Mouse (Mus musculus) embryonic facial prominence, embryonic 15.5 days (tissue): Measurements from ENCODE around the gene Naa35. TPM values are rescaled to one million over a fixed set of nuclear protein-coding genes. Genes with fewer than 3 reads are reported as not detected.

Experiments
- ATAC-seq: fragments of 200-750 bp; cut with Nextera tagmentation; 2 replicates; pipeline ENCODE4 v1.8.0; 2017; ENCODE audit warnings: low read depth, moderate TSS enrichment; ENCODE audit not compliant: insufficient number of reproducible peaks, low FRiP score, low TSS enrichment
- H3K27ac ChIP-seq: fragments of 300-500 bp; sonication (generic); replicated peaks from 2 replicates; pipeline ENCODE4 v1.5.1; 2015; ENCODE audit warnings: mild to moderate bottlenecking, inconsistent platforms
- H3K27me3 ChIP-seq: fragments of 300-500 bp; sonication (generic); 2 replicates; pipeline ENCODE4 v1.6.1; 2015; ENCODE audit warnings: inconsistent platforms
- H3K36me3 ChIP-seq: fragments of 300-500 bp; sonication (generic); 2 replicates; pipeline ENCODE4 v1.6.1; 2015; ENCODE audit warnings: mild to moderate bottlenecking, inconsistent platforms
- H3K4me1 ChIP-seq: fragments of 300-500 bp; sonication (generic); 2 replicates; pipeline ENCODE4 v1.6.1; 2015; ENCODE audit warnings: inconsistent platforms
- H3K4me2 ChIP-seq: fragments of 300-500 bp; sonication (generic); replicated peaks from 2 replicates; pipeline ENCODE4 v1.6.1; 2015; ENCODE audit warnings: mild to moderate bottlenecking, inconsistent platforms
- H3K4me3 ChIP-seq: fragments of 300-500 bp; sonication (generic); replicated peaks from 2 replicates; pipeline ENCODE4 v1.5.1; 2015; ENCODE audit warnings: mild to moderate bottlenecking, inconsistent platforms
- H3K9ac ChIP-seq: fragments of 300-500 bp; sonication (generic); 2 replicates; pipeline ENCODE4 v1.6.1; 2015; ENCODE audit warnings: inconsistent platforms
- H3K9me3 ChIP-seq: fragments of 300-500 bp; sonication (generic); replicated peaks from 2 replicates; pipeline ENCODE4 v1.6.1; 2016; ENCODE audit warnings: inconsistent platforms
- WGBS: fragments of 180-500 bp; shearing (Covaris S2); methylation state at CpG from one replicate; pipeline ENCODE4 v1.1.7; 2015; 5-methylcytosine and 5-hydroxymethylcytosine counted together
- polyA plus RNA-seq: library from polyadenylated mRNA; unstranded; fragments of >200 nt; fragmentation: Nextera tagmentation; extraction: Ambion mirVana; gene quantifications from 2 replicates; pipeline ENCODE4 v1.2.1, GENCODE M21; 2015

The Naa35 gene
- polyA plus RNA-seq, 1 experiment from 2014 or later, result 92.9 TPM

- Histone ChIP-seq H3K36me3 (no peaks in the 10 kb centered on the region), H3K27ac (no peak overlapping the region), H3K9ac (no peak overlapping the region), H3K4me3 (no peak overlapping the region), H3K4me2 (no peak overlapping the region), H3K27me3 (no peaks in the 10 kb centered on the region), H3K4me1 (peaks cover 24% of the 10 kb centered on the region), H3K9me3 (no peaks in the 10 kb centered on the region)
- ATAC-seq, result no peak
- 93% methylated on average over 15 of the region's 15 CpGs for WGBS
Measured at GRCm38 (mm10) chr13:59655718-59656315, 70.8 kb downstream of the Naa35 start.

DNA sequence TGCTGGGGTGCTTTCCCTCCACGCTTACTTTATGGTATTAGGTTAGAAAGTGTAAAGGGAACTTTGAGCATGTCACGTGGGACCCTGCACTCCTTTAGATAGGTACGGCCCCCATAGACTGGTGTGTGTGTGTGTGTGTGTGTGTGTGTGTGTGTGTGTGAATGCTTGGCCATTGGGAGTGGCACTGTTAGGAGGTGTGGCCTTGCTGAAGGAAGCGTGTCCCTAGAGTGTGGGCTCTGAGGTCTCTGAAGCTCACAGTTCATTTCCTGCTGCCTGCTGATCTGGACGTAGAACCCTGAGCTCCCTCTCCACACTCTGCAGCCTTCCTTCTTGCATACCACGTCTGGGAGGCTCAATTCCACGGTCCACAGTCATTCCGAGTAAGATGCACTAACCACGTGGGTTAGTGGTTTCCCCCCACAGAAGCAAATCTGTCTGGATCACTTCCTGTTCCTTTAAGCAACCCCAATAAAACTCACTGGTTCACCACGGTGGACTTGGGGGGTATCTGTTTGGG, 71.3 kb downstream of the Naa35 start:
- Histone ChIP-seq H3K36me3 (no peaks in the 10 kb centered on the region), H3K4me1 (peaks cover 19% of the 10 kb centered on the region), H3K9me3 (no peaks in the 10 kb centered on the region), H3K27me3 (no peaks in the 10 kb centered on the region), H3K4me2 (no peak overlapping the region), H3K4me3 (no peak overlapping the region), H3K9ac (no peak overlapping the region), H3K27ac (0 out of 2 replicates have a peak overlapping the region, but pooled peaks have one; percentile 1)
- ATAC-seq, result 0 out of 2 replicates have a peak, but pooled peaks have one; percentile 25
- 62% methylated on average over 10 of the region's 10 CpGs for WGBS

GRCm38 (mm10) chr13:59656975-59657388, 71.9 kb downstream of the Naa35 start:
- 0 out of 2 replicates have a peak overlapping the region, but pooled peaks have one; percentile 13 for H3K27ac ChIP-seq
- H3K4me2 ChIP-seq, result no peak overlapping the region
- no peaks in the 10 kb centered on the region for H3K27me3 ChIP-seq
- H3K9me3 ChIP-seq, result no peaks in the 10 kb centered on the region
- 50% methylated on average over 4 of the region's 4 CpGs for WGBS
- no peak for ATAC-seq
- no peak overlapping the region for H3K4me3 ChIP-seq
- H3K9ac ChIP-seq, result no peak overlapping the region
- H3K4me1 ChIP-seq, result peaks cover 18% of the 10 kb centered on the region
- no peaks in the 10 kb centered on the region for H3K36me3 ChIP-seq

DNA sequence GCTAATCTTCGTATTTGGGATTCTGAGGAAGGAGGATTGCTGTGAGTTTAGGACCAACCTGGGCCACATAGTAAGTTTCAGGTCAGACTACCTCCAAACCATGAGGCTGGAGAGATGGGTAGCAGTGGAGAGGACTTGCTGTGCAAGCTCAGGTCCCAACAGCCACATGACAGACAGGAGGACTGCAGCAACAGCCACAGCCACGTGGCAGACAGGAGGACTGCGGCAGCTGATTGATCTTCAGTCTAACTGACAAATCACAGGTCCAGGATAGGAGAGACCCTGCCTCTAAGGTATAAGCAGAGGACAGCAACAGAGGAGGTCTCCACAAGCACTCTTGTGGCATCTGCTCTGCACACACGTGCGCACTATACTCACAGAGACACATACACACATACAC, 72.7 kb downstream of the Naa35 start:
- H3K9me3 ChIP-seq, result no peaks in the 10 kb centered on the region

DNA sequence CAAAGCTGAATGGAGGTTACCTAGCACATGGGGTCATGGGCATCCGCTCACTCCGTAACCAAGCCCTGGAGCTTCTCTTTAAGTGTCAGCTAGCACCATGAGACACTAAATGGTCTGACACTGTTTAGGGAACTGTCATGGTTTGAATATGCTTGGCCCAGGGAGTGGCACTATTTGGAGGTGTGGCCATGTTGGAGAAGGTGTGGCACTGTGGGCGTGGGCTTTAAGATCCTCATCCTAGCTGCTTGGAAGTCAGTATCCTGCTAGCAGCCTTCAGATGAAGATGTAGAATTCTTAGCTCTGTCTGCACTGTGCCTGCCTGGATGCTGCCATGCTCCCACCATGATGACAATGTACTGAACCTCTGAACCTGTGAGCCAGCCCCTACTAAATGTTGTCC, 75.3 kb downstream of the Naa35 start:
- 95% methylated on average over 3 of the region's 3 CpGs for WGBS
- Histone ChIP-seq H3K9ac (no peak overlapping the region), H3K4me2 (no peak overlapping the region), H3K4me3 (no peak overlapping the region), H3K27me3 (no peaks in the 10 kb centered on the region), H3K36me3 (peaks cover 13% of the 10 kb centered on the region; the same call in 1 of the 2 replicates), H3K27ac (no peak overlapping the region), H3K4me1 (0 out of 2 replicates have a peak, but pooled peaks cover 4% of the 10 kb centered on the region), H3K9me3 (no peaks in the 10 kb centered on the region)
- no peak for ATAC-seq

More for the DNA sequence above, 72.7 kb downstream of the Naa35 start:
- no peaks in the 10 kb centered on the region for H3K36me3 ChIP-seq
- H3K4me2 ChIP-seq, result no peak overlapping the region
- peaks cover 13% of the 10 kb centered on the region; the same call in 1 of the 2 replicates for H3K4me1 ChIP-seq
- no peak overlapping the region for H3K4me3 ChIP-seq
- no peak overlapping the region for H3K27ac ChIP-seq
- H3K9ac ChIP-seq, result no peak overlapping the region
- ATAC-seq, result no peak
- 82% methylated on average over 5 of the region's 5 CpGs for WGBS
- no peaks in the 10 kb centered on the region for H3K27me3 ChIP-seq

GRCm38 (mm10) chr13:59661387-59661786, 76.3 kb downstream of the Naa35 start:
- no peak overlapping the region for H3K4me2 ChIP-seq
- no peak overlapping the region for H3K9ac ChIP-seq
- H3K4me1 ChIP-seq, result 0 out of 2 replicates have a peak, but pooled peaks cover 4% of the 10 kb centered on the region
- no peaks in the 10 kb centered on the region for H3K9me3 ChIP-seq
- no peak overlapping the region for H3K27ac ChIP-seq
- H3K4me3 ChIP-seq, result no peak overlapping the region
- no peaks in the 10 kb centered on the region for H3K27me3 ChIP-seq
- H3K36me3 ChIP-seq, result peaks cover 13% of the 10 kb centered on the region; the same call in 1 of the 2 replicates
- ATAC-seq, result no peak
- 88% methylated on average over 8 of the region's 8 CpGs for WGBS

DNA sequence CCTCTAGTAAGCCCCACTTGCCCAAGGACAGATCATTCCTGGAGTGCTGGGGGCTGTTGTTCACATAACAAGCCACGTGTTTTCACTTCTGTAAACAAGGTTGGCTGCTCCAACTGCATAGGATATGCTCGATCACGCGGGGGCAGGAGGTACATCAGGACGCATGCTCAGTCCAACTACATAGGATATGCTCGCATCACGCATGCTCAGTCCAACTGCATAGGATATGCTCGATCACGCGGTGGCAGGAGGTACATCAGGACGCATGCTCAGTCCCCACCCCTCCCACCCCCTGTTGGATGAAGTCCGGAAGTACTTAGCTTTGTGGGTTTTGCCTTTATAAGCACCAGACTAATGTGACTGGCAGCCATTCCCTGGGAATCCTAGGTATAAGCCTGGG, 76.9 kb downstream of the Naa35 start:
- Histone ChIP-seq H3K36me3 (peaks cover 13% of the 10 kb centered on the region; the same call in 1 of the 2 replicates), H3K4me2 (no peak overlapping the region), H3K27ac (no peak overlapping the region), H3K4me1 (0 out of 2 replicates have a peak, but pooled peaks cover 4% of the 10 kb centered on the region), H3K9me3 (no peaks in the 10 kb centered on the region), H3K27me3 (no peaks in the 10 kb centered on the region), H3K4me3 (no peak overlapping the region), H3K9ac (no peak overlapping the region)
- 95% methylated on average over 12 of the region's 12 CpGs for WGBS
- no peak for ATAC-seq

DNA sequence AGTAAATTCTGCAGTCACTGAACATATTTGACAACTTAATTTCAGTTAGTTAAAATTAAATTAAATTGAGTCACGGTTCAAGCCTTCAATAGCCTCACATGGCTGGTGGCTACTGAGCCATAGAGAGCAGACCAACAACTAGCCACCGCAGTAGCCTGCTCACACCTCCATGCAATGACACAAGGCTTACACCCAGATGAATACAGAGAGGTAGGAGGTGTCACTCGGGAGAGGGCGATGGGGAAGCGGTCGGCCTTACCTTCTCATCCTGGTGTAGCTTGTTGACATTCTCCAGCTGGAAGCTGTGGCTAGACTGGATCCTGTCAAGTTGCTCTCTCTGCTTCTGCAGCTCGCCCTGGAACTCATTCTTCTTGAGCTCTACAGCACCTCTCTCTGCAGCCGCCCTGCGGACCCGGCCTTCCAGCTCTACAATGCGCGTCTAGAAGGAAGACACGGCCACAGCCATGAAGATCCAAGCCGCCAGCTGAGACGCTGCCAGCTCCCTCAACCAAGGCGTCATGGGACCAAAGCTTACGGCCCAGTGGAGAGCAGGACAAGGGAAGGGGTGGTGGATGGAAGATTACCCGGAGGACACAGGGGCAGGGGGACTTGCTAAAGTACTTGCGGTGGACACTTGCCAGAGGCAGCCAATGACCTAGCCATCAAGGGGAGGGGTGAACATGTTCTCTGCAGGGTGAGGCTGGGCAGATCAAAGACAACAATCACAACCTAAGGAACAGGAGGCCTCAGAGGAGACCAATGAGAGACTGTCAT, 79.1 kb downstream of the Naa35 start:
- H3K36me3 ChIP-seq, result peaks cover 13% of the 10 kb centered on the region; the same call in 1 of the 2 replicates
- H3K27me3 ChIP-seq, result no peaks in the 10 kb centered on the region
- WGBS, result 89% methylated on average over 19 of the region's 19 CpGs
- H3K9me3 ChIP-seq, result no peaks in the 10 kb centered on the region
- H3K4me3 ChIP-seq, result no peak overlapping the region
- no peak overlapping the region for H3K4me2 ChIP-seq
- H3K4me1 ChIP-seq, result no peaks in the 10 kb centered on the region
- no peak overlapping the region for H3K9ac ChIP-seq
- H3K27ac ChIP-seq, result no peak overlapping the region
- no peak for ATAC-seq

DNA sequence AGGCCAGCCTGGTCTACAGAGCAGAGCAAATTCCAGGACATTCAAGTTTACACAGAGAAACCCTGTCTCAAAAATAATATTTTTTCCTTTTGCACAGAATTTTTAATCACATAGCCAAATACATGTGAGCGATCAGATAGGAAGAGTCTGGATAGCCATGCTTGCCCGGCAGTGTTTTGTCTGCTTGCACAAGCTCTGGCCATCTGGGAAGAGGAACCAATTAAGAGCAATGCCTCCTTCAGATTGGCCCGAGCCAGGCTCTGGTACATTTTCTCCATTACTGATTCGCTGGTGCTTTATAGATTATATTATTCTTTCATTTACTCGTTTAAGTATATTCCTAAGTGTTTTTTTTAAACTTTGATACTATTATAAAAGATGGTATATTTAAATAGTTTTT, 82.7 kb downstream of the Naa35 start:
- peaks cover 13% of the 10 kb centered on the region; the same call in 1 of the 2 replicates for H3K36me3 ChIP-seq
- H3K27ac ChIP-seq, result no peak overlapping the region
- no peaks in the 10 kb centered on the region for H3K27me3 ChIP-seq
- no peaks in the 10 kb centered on the region for H3K4me1 ChIP-seq
- H3K4me2 ChIP-seq, result no peak overlapping the region
- no peaks in the 10 kb centered on the region for H3K9me3 ChIP-seq
- WGBS, result 88% methylated on average over 5 of the region's 5 CpGs
- ATAC-seq, result no peak
- H3K9ac ChIP-seq, result no peak overlapping the region
- H3K4me3 ChIP-seq, result no peak overlapping the region

DNA sequence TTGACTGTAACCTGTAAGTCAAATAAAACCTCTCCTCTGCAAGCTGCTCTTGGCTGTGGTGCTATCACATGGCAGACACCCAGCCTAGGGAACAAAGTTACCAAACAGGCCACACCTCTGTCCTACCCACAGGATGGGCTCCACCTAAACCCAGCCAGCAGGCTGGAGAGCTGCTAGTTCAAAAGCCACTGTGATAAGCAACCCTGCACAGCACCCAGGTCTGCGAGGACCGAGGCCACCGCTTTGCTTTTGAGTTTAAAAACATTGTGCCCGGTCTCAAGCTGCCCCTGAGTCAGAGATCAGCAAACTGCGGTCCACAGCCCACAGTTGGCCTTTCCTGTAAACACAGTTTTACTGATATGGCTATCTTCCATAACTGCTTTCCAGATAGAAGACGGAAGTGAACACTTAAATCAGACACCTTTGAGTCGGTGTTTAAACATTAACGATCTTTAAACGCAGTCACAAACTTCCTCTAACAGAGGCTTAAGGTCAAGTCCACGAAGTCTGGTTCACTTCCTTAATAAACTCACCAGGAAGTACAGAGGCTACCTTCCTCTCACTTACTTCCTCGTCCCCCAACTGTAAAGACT, 83.5 kb downstream of the Naa35 start:
- H3K4me2 ChIP-seq, result no peak overlapping the region
- H3K4me3 ChIP-seq, result no peak overlapping the region
- H3K4me1 ChIP-seq, result peaks cover 6% of the 10 kb centered on the region
- no peak overlapping the region for H3K9ac ChIP-seq
- WGBS, result 78% methylated on average over 11 of the region's 11 CpGs
- no peaks in the 10 kb centered on the region for H3K9me3 ChIP-seq
- 0 out of 2 replicates have a peak, but pooled peaks cover 9% of the 10 kb centered on the region for H3K36me3 ChIP-seq
- H3K27ac ChIP-seq, result no peak overlapping the region; the same call in 1 of the 2 replicates
- no peaks in the 10 kb centered on the region for H3K27me3 ChIP-seq
- ATAC-seq, result no peak

DNA sequence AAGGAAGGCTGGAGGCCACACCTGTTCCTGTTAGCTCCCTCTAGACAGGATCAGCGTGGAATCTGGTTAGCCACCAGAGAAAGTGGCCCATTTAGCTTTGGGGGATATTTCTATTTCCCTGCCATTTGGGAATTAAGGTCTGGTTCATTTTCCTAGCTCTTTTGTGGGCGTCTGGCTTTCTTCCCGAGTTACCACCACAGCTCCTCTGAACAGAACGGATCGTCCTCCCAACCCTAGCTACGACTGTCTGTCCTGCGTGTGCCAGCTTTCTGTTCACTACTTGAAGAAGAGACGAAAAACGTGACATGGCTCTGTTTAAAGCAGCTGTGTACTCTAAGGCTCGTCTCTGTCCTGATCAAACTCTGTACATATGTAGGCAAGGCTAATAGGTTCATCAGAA, 84.9 kb downstream of the Naa35 start:
- no peaks in the 10 kb centered on the region for H3K9me3 ChIP-seq
- H3K4me3 ChIP-seq, result no peak overlapping the region
- H3K27me3 ChIP-seq, result no peaks in the 10 kb centered on the region
- peaks cover 16% of the 10 kb centered on the region for H3K4me1 ChIP-seq
- no peak for ATAC-seq
- 81% methylated on average over 10 of the region's 10 CpGs for WGBS
- H3K4me2 ChIP-seq, result no peak overlapping the region
- no peak overlapping the region for H3K9ac ChIP-seq
- H3K36me3 ChIP-seq, result no peaks in the 10 kb centered on the region
- H3K27ac ChIP-seq, result no peak overlapping the region
